In the genomic region with DNA sequence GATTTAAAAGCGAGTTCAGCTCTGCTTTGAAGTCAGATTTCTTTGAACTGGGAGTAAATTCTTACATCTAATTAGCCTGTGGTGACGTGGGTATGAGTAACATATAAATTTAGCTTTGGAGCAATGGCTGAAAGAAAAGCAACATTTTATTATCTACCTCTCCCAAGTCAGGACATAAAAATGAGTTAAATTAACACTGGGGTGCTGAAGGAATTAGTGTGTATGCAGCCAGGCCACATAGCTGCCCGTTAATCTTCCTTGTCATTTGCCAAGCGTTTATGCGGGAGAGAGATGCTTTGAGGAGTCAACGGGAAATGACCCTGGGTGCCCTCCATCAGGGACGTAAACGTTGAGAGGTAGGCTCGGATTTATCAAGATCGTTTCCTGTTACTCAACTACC, we compare ENCODE assay signal across 28 mouse cellular contexts. TPM values are rescaled to one million over a fixed set of nuclear protein-coding genes. Genes with fewer than 3 reads are reported as not detected.
DNase-seq lines count a peak whose midpoint lies in the region; ATAC-seq lines count a peak whose summit lies in the region.
"Had no signal": no experiment of that assay in that cellular context is flagged by ENCODE, and none has a peak within 500 bp of the region (broad histone marks: within the 10 kb centered on the region; RNA-seq: fewer than 3 reads in every experiment).

No protein-coding gene starts in this region.

- H3K4me2 ChIP-seq in kidney, embryonic 16.5 days (replicated peaks; ENCODE audit: low read depth, low read length) = 0 out of 2 replicates have a peak overlapping the region, but pooled peaks have one; percentile 0
- H3K4me2 ChIP-seq in neural tube, embryonic 15.5 days = no peak overlapping the region
- H3K4me2 ChIP-seq: forebrain, embryonic 15.5 days; hindbrain, embryonic 12.5 days; neural tube, embryonic 12.5 days had no signal

- DNase-seq in kidney, postnatal 25 days = no peak
- peak; percentile 20 for DNase-seq in neural tube, embryonic 10.5 days (ENCODE audit: extremely low spot score, low spot score)
- peak; percentile 60 for DNase-seq in limb, embryonic 10.5 days (ENCODE audit: low spot score)
- DNase-seq in adrenal gland, postnatal 25 days = no peak
- DNase-seq in right cerebral cortex, postnatal 14 days = no peak
- DNase-seq: adrenal gland, adult 2 months; B cell, adult 2 months; cerebellum, adult 11-12 months; cerebellum, postnatal 14 days; gastrocnemius, postnatal 25 days; heart, adult 18-20 months; kidney, adult 2 months; left cerebral cortex, postnatal 4 days; lung, adult 18-20 months; lung, postnatal 14 days; retina, postnatal 1 day; thymus, postnatal 36 days had no signal

- H3K9ac ChIP-seq in kidney, embryonic 16.5 days (replicated peaks; ENCODE audit: low read length) = no peak overlapping the region
- H3K9ac ChIP-seq in neural tube, embryonic 15.5 days (replicated peaks) = no peak overlapping the region
- H3K9ac ChIP-seq: forebrain, embryonic 15.5 days; hindbrain, embryonic 12.5 days; neural tube, embryonic 12.5 days had no signal

- no peaks in the 10 kb centered on the region for H3K27me3 ChIP-seq in kidney, embryonic 16.5 days (ENCODE audit: insufficient read depth, low read length)
- no peaks in the 10 kb centered on the region for H3K27me3 ChIP-seq in neural tube, embryonic 15.5 days (replicated peaks)
- no peaks in the 10 kb centered on the region for H3K27me3 ChIP-seq in limb, embryonic 10.5 days (ENCODE audit: low read depth, poor library complexity, severe bottlenecking)
- H3K27me3 ChIP-seq: forebrain, embryonic 15.5 days; hindbrain, embryonic 12.5 days; megakaryocyte, embryonic 14.5 days; neural tube, embryonic 12.5 days had no signal

- H3K9me3 ChIP-seq in kidney, embryonic 16.5 days (ENCODE audit: low read length) = peaks cover 3% of the 10 kb centered on the region; the same call in 1 of the 2 replicates
- H3K9me3 ChIP-seq in neural tube, embryonic 15.5 days (replicated peaks) = no peaks in the 10 kb centered on the region
- H3K9me3 ChIP-seq in limb, embryonic 10.5 days (replicated peaks) = no peaks in the 10 kb centered on the region
- H3K9me3 ChIP-seq: embryonic facial prominence, embryonic 10.5 days; forebrain, embryonic 15.5 days; hindbrain, embryonic 12.5 days; megakaryocyte, embryonic 14.5 days; neural tube, embryonic 12.5 days had no signal

- 2% methylated on average over 10 of the region's 10 CpGs for WGBS in kidney, embryonic 16.5 days
- 45% methylated on average over 10 of the region's 10 CpGs for WGBS in neural tube, embryonic 15.5 days
- WGBS in limb, embryonic 10.5 days = 7% methylated on average over 10 of the region's 10 CpGs

- ATAC-seq in kidney, embryonic 16.5 days (ENCODE audit: low FRiP score, low TSS enrichment) = peak; percentile 10; the same call in 1 of the 2 replicates
- ATAC-seq in neural tube, embryonic 15.5 days (ENCODE audit: low FRiP score) = no peak
- ATAC-seq: forebrain, embryonic 15.5 days; inflammation-experienced regulatory T-cells, adult 6 months had no signal

- peaks cover 22% of the 10 kb centered on the region for H3K4me1 ChIP-seq in kidney, embryonic 16.5 days (ENCODE audit: insufficient read depth, low read length)
- H3K4me1 ChIP-seq in neural tube, embryonic 15.5 days = no peaks in the 10 kb centered on the region
- H3K4me1 ChIP-seq in limb, embryonic 10.5 days = peaks cover 61% of the 10 kb centered on the region
- H3K4me1 ChIP-seq: forebrain, embryonic 15.5 days; hindbrain, embryonic 12.5 days; megakaryocyte, embryonic 14.5 days; neural tube, embryonic 12.5 days had no signal

- H3K4me3 ChIP-seq in kidney, embryonic 16.5 days (ENCODE audit: low read length) = no peak overlapping the region
- H3K4me3 ChIP-seq in neural tube, embryonic 15.5 days (replicated peaks) = no peak overlapping the region
- no peak overlapping the region for H3K4me3 ChIP-seq in limb, embryonic 10.5 days
- H3K4me3 ChIP-seq: embryonic facial prominence, embryonic 10.5 days; forebrain, embryonic 15.5 days; hindbrain, embryonic 12.5 days; left cerebral cortex, adult 2 months; megakaryocyte, embryonic 14.5 days; neural tube, embryonic 12.5 days had no signal

- no peak overlapping the region for H3K27ac ChIP-seq in kidney, embryonic 16.5 days (ENCODE audit: low read length)
- no peak overlapping the region for H3K27ac ChIP-seq in neural tube, embryonic 15.5 days (replicated peaks)
- H3K27ac ChIP-seq in limb, embryonic 10.5 days = peak overlapping the region; percentile 71
- H3K27ac ChIP-seq: embryonic facial prominence, embryonic 10.5 days; forebrain, embryonic 15.5 days; hindbrain, embryonic 12.5 days; left cerebral cortex, adult 2 months; neural tube, embryonic 12.5 days had no signal

- no peaks in the 10 kb centered on the region for H3K36me3 ChIP-seq in kidney, embryonic 16.5 days (ENCODE audit: insufficient read depth, low read length)
- no peaks in the 10 kb centered on the region for H3K36me3 ChIP-seq in neural tube, embryonic 15.5 days
- no peaks in the 10 kb centered on the region for H3K36me3 ChIP-seq in limb, embryonic 10.5 days
- H3K36me3 ChIP-seq: embryonic facial prominence, embryonic 10.5 days; forebrain, embryonic 15.5 days; hindbrain, embryonic 12.5 days; neural tube, embryonic 12.5 days had no signal

RNA-seq across cellular contexts. Expression of gene Slc38a4, which starts 52.0 kb away (rescaled TPM):
- polyA plus RNA-seq in kidney, embryonic 16.5 days (2015; fragmentation: Nextera tagmentation; extraction: Ambion mirVana) = 74.2 and 77.9 TPM in 2 replicates
- polyA plus RNA-seq in neural tube, embryonic 15.5 days (2015; fragmentation: Nextera tagmentation; extraction: Ambion mirVana) = 5.0 and 11.7 TPM in 2 replicates
- polyA plus RNA-seq in limb, embryonic 10.5 days (2016; fragmentation: Nextera tagmentation; extraction: Ambion mirVana) = 77.5 and 88.3 TPM in 2 replicates
- 5.6 and 8.5 TPM in 2 replicates for total RNA-seq in adrenal gland, postnatal 25 days (2021)
- total RNA-seq: MEL; monocyte, adult 5-6 weeks had no signal
- polyA plus RNA-seq: inflammation-experienced regulatory T-cells, adult 6 months had no signal

Comparison
In these comparisons a context has a peak if more than half of its experiments do, and no peak if none do; other contexts are left out.
1. DNase-seq: peak in neural tube, embryonic 10.5 days (single experiment) and limb, embryonic 10.5 days (single experiment); none in kidney, postnatal 25 days (0 of 2), adrenal gland, postnatal 25 days (single experiment) and right cerebral cortex, postnatal 14 days (single experiment).